Mouse (Mus musculus) ovary, adult 18-20 months (tissue): ENCODE measurements around the gene Eif4b.

Source experiments
- DNase-seq: peaks from one replicate; pipeline ENCODE4 v3.0.0; 2022; ENCODE audit warnings: low spot score, mixed read lengths

Eif4b gene

GRCm38 (mm10) chr15:102116753-102117415, 43.3 kb downstream of the Eif4b start:
- DNase-seq: no peak

- DNase-seq: no peak
These were observed 44.2 kb downstream of the Eif4b start for GRCm38 (mm10) chr15:102117461-102118443.

GRCm38 (mm10) chr15:102118591-102118990, 45.0 kb downstream of the Eif4b start:
- no peak for DNase-seq

GRCm38 (mm10) chr15:102119121-102119830, 45.7 kb downstream of the Eif4b start:
- no peak for DNase-seq

GRCm38 (mm10) chr15:102119831-102120170, 46.2 kb downstream of the Eif4b start:
- no peak for DNase-seq

GRCm38 (mm10) chr15:102120530-102120929, 47.0 kb downstream of the Eif4b start:
- DNase-seq: no peak

- no peak for DNase-seq
These were observed 52.7 kb downstream of the Eif4b start for GRCm38 (mm10) chr15:102126303-102126702.

- no peak for DNase-seq
These were observed 59.7 kb downstream of the Eif4b start for GRCm38 (mm10) chr15:102133314-102133713.

- no peak for DNase-seq
These were observed 61.1 kb downstream of the Eif4b start for GRCm38 (mm10) chr15:102134709-102135108.

GRCm38 (mm10) chr15:102135522-102136128, 62.1 kb downstream of the Eif4b start:
- no peak for DNase-seq

GRCm38 (mm10) chr15:102136129-102136758, 62.7 kb downstream of the Eif4b start, which contains the start of gene Spryd3:
Gene Spryd3, minus strand, starts transcription at chr15:102136234.
- peak; percentile 95 for DNase-seq

- DNase-seq: no peak
These were observed 67.5 kb downstream of the Eif4b start for GRCm38 (mm10) chr15:102141120-102141519.

- DNase-seq: peak; percentile 60
These were observed 69.6 kb downstream of the Eif4b start for GRCm38 (mm10) chr15:102142914-102143912.

- no peak for DNase-seq
These were observed 70.7 kb downstream of the Eif4b start, which contains the start of gene Igfbp6 for GRCm38 (mm10) chr15:102144274-102144711. Gene Igfbp6, plus strand, starts transcription at chr15:102144362.

GRCm38 (mm10) chr15:102144726-102145125, 71.2 kb downstream of the Eif4b start:
- no peak for DNase-seq

- peak; percentile 59 for DNase-seq
These were observed 71.8 kb downstream of the Eif4b start for GRCm38 (mm10) chr15:102145330-102145729.

GRCm38 (mm10) chr15:102146089-102146488, 72.5 kb downstream of the Eif4b start:
- DNase-seq: no peak
